Mouse (Mus musculus) left cerebral cortex, postnatal 4 days (tissue): ENCODE measurements around the gene Fbxl15. TPM values are rescaled to one million over a fixed set of nuclear protein-coding genes. Genes with fewer than 3 reads are reported as not detected.
A peak's percentile ranks its signal among the peaks of the same experiment; 100 is the strongest.

ENCODE experiments used
- DNase-seq: peaks from one replicate; pipeline ENCODE4 v3.0.0-alpha.2; 2022
- intact Hi-C: fragments of 180-260 bp; cut with DNase I; formaldehyde crosslinking; loops from one replicate; pipeline ENCODE4 v1.15.1; 2025
- total RNA-seq, 2 experiments: library from RNA; stranded (reverse); gene quantifications; 2 replicates each; pipeline ENCODE4 v1.2.3; 2021

The Fbxl15 gene
- total RNA-seq: 10 to 100 TPM; 22.3 to 23.4 TPM

- intact Hi-C loops: no loop called here
- peak; percentile 96 for DNase-seq
Observed at GRCm38 (mm10) chr19:46328081-46329030, at the start of gene Fbxl15. Fbxl15 (plus strand) TSS chr19:46328184.

GRCm38 (mm10) chr19:46282081-46282849, 45.7 kb upstream of the Fbxl15 start:
- intact Hi-C loops: no loop called here
- no peak for DNase-seq

- DNase-seq: no peak
- intact Hi-C loops: no loop called here
Observed at GRCm38 (mm10) chr19:46284686-46285085, 43.3 kb upstream of the Fbxl15 start.

- intact Hi-C loops: no loop called here
- peak; percentile 5 for DNase-seq
Observed at GRCm38 (mm10) chr19:46285631-46286030, 42.4 kb upstream of the Fbxl15 start.

- intact Hi-C loops: no loop called here
- DNase-seq: peak; percentile 83
Observed at GRCm38 (mm10) chr19:46286047-46286446, 41.9 kb upstream of the Fbxl15 start.

GRCm38 (mm10) chr19:46286926-46287325, 41.1 kb upstream of the Fbxl15 start:
- intact Hi-C loops: no loop called here
- DNase-seq: no peak

- intact Hi-C loops: no loop called here
- DNase-seq: no peak
Observed at GRCm38 (mm10) chr19:46287566-46287965, 40.4 kb upstream of the Fbxl15 start.

GRCm38 (mm10) chr19:46290535-46291105, 37.4 kb upstream of the Fbxl15 start:
- DNase-seq: no peak
- intact Hi-C loops: no loop called here

- intact Hi-C loops: no loop called here
- no peak for DNase-seq
Observed at GRCm38 (mm10) chr19:46296938-46297337, 31.0 kb upstream of the Fbxl15 start.

- intact Hi-C loops: no loop called here
- no peak for DNase-seq
Observed at GRCm38 (mm10) chr19:46300294-46301045, 27.5 kb upstream of the Fbxl15 start.

- no peak for DNase-seq
- intact Hi-C loops: no loop called here
Observed at GRCm38 (mm10) chr19:46302551-46302950, 25.4 kb upstream of the Fbxl15 start.

GRCm38 (mm10) chr19:46303251-46304215, 24.5 kb upstream of the Fbxl15 start:
- no peak for DNase-seq
- intact Hi-C loops: no loop called here

- peak; percentile 85 for DNase-seq
- intact Hi-C loops: no loop called here
Observed at GRCm38 (mm10) chr19:46304216-46304841, 23.7 kb upstream of the Fbxl15 start, which contains the start of gene Nfkb2. Nfkb2 (plus strand) TSS chr19:46304320.

GRCm38 (mm10) chr19:46304908-46305333, 23.1 kb upstream of the Fbxl15 start:
- DNase-seq: no peak
- intact Hi-C loops: loop anchor here (5.0 kb wide), 1 partner anchor 168 kb away; no protein-coding TSS in a partner anchor

GRCm38 (mm10) chr19:46305432-46306267, 22.3 kb upstream of the Fbxl15 start:
- peak; percentile 75 for DNase-seq
- intact Hi-C loops: loop anchor here (5.0 kb wide), 1 partner anchor 168 kb away; no protein-coding TSS in a partner anchor

GRCm38 (mm10) chr19:46306268-46306610, 21.7 kb upstream of the Fbxl15 start:
- intact Hi-C loops: loop anchor here (5.0 kb wide), 1 partner anchor 169 kb away; no protein-coding TSS in a partner anchor
- DNase-seq: no peak

- DNase-seq: no peak
- intact Hi-C loops: loop anchor here (5.0 kb wide), 1 partner anchor 170 kb away; no protein-coding TSS in a partner anchor
Observed at GRCm38 (mm10) chr19:46306751-46307289, 21.2 kb upstream of the Fbxl15 start.
